Mouse (Mus musculus) lung, adult 10 weeks (tissue): Measurements from ENCODE around the gene Gstz1. TPM values are rescaled to one million over a fixed set of nuclear protein-coding genes. Genes with fewer than 3 reads are reported as not detected.

Source experiments
- polyA plus RNA-seq: library from polyadenylated mRNA; stranded (reverse); fragments of 350-450 nt; fragmentation: Illumina TruSeq; extraction: RNeasy Lipid Tissue Mini Kit (QIAGEN cat#74804); gene quantifications from one replicate; pipeline ENCODE4 v1.2.3, GENCODE M21; 2014; ENCODE audit warnings: low read depth, low replicate concordance; ENCODE audit not compliant: insufficient read depth

Gene Gstz1
- 83.2 TPM for polyA plus RNA-seq

GRCm38 (mm10) chr12:87146966-87147365 lies at the start of gene Gstz1:
TSS of gene Gstz1 (plus strand) at chr12:87147165.

GRCm38 (mm10) chr12:87102165-87102631 lies 44.8 kb upstream of the Gstz1 start, which contains the start of gene Ngb:
TSS of gene Ngb (minus strand) at chr12:87102539.

DNA sequence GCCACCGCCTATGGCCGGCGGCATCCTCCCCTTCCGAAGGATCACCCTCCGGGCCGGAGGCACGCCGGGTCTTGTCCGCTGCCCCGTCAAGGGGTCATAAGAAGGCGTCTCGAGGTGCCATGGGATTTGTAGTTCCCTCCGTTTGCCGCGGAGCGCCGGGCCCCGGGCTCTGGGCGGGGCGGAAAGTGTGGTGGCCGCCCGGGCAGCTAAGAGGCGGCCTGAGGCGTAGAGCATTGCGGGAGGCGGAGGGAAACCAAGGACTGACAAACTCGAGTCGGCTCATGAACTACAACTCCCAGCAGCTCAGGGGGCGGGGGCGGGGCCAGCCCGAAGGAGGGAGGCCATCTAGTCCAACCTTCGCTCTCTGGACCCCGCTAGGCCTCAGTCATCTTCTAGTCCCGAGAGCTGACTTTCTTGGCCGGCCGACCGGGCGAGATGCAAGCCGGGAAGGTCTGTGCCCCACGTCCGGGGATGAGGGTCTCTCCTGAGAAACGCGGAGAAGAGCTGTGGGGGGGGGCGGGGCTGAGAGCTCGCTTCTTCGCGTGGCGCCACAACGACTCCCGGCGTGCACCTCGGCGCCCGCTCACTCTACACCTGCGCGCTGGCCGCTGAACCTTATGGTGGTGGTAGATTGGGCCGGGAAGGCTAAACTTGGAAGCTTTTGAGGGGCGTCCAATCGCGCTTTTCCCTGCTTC lies 577 bp downstream of the Gstz1 start, which contains the start of gene Pomt2:
TSS of gene Pomt2 (minus strand) at position 574 of the 695 bp plus-strand sequence.

GRCm38 (mm10) chr12:87199206-87199972 lies 52.4 kb downstream of the Gstz1 start, which contains the start of gene Samd15:
TSS of gene Samd15 (plus strand) at chr12:87199723.

DNA sequence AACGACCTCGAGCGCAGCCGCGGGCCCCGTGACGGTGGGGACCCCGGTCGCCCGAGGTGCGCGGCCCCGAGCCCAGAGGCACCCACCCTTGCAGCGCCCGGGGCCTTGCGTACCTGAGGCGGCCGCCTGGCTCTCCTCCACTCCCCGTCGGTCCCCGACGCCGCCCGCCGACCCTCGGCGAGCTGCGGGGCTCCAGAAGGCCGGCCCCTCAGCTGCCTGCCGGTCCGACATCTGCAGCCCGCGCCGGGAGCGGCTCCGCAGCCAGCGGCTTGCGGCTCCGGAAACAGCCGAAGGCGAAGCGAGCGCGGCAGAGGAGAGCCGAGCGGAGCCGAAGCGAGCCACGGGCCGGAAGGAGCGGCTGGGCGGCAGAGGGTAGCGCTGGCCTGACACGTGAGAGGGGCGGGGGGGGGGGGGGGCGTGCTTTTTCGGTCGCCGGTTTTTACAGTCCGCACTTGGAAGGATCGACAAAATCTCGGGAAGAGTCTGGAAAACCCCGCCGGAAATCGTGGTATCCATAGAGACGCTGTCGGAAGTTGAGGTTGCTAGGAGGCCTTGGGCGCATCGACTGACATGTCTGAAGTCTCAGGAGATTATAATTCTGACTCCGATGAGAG lies 53.1 kb downstream of the Gstz1 start, which contains the start of gene Tmed8:
TSS of gene Tmed8 (minus strand) at position 482 of the 614 bp plus-strand sequence.

Other genes with a start within 250 kb of the Gstz1 start
- gene Cipc, start 200.1 kb upstream of the Gstz1 start, polyA plus RNA-seq, result 8.5 TPM
- gene Zdhhc22, start 156.7 kb upstream of the Gstz1 start, polyA plus RNA-seq, result not detected
- gene Tmem63c, start 125.8 kb upstream of the Gstz1 start, polyA plus RNA-seq, result 0.07 TPM
- gene Ngb, start 44.6 kb upstream of the Gstz1 start, polyA plus RNA-seq, result 4.3 TPM
- gene Pomt2, start 803 bp downstream of the Gstz1 start, polyA plus RNA-seq, result 6.5 TPM
- gene Samd15, start 52.6 kb downstream of the Gstz1 start, polyA plus RNA-seq, result 0.29 TPM
- 3.5 TPM for gene Tmed8, start 53.3 kb downstream of the Gstz1 start, polyA plus RNA-seq
- gene Noxred1, start 91.6 kb downstream of the Gstz1 start, polyA plus RNA-seq, result 0.63 TPM
- gene Vipas39, start 119.1 kb downstream of the Gstz1 start, polyA plus RNA-seq, result 19.3 TPM
- 116 TPM for gene Ahsa1, start 119.3 kb downstream of the Gstz1 start, polyA plus RNA-seq
- gene Ism2, start 152.5 kb downstream of the Gstz1 start, polyA plus RNA-seq, result 1.3 TPM
- gene Sptlc2, start 241.2 kb downstream of the Gstz1 start, polyA plus RNA-seq, result 80.8 TPM